Mouse (Mus musculus) adrenal gland, adult 8-10 months (tissue): ENCODE results near the gene Gins2. TPM values are rescaled to one million over a fixed set of nuclear protein-coding genes. Genes with fewer than 3 reads are reported as not detected.

Experiments used
- DNase-seq: peaks from one replicate; pipeline ENCODE4 v3.0.0; 2022
- total RNA-seq, 4 experiments: library from RNA; stranded (reverse); gene quantifications; 2 replicates each; pipeline ENCODE4 v1.2.4; 2022

Gins2 gene
- total RNA-seq, 4 experiments from 2014 or later: 5.2 to 10.0 (median 6.5) TPM

- DNase-seq: no peak
Measured at GRCm38 (mm10) chr8:120544155-120544554, 44.9 kb downstream of the Gins2 start.

DNA sequence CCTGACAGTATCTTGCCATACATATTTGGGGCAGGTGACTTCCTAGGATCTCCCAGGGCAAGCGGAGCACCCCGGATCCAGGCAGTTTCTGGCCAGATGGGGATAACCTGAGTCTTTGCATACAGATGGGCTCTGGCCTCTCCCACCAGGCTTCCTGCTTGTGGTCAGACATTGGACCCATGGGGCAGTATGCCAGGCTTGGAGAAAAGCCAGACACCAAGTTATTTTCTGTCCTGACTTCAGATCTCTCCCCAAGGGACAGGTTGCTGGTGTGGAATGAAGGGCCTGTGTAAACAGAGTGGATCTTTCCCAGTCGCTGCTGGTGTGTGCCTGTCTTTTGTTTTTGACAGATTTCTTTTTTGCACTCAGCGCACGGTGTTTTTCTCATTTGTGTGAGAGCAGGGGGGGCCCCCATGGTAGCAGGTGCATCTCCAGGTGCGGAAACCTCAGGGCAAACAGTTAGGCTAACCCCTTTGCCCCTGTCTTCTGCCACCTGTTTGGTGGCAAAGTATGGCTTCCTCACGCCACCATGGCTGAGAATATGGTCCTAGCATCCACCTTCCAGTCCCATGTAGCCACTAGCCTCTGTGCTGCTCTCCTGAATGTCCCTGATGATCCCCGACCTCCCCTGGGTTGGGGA lies 45.6 kb downstream of the Gins2 start:
- no peak for DNase-seq

GRCm38 (mm10) chr8:120542995-120543394 lies 46.1 kb downstream of the Gins2 start:
- no peak for DNase-seq

GRCm38 (mm10) chr8:120539775-120540625 lies 49.1 kb downstream of the Gins2 start:
- no peak for DNase-seq

- no peak for DNase-seq
Measured at GRCm38 (mm10) chr8:120539381-120539774, 49.7 kb downstream of the Gins2 start.

DNA sequence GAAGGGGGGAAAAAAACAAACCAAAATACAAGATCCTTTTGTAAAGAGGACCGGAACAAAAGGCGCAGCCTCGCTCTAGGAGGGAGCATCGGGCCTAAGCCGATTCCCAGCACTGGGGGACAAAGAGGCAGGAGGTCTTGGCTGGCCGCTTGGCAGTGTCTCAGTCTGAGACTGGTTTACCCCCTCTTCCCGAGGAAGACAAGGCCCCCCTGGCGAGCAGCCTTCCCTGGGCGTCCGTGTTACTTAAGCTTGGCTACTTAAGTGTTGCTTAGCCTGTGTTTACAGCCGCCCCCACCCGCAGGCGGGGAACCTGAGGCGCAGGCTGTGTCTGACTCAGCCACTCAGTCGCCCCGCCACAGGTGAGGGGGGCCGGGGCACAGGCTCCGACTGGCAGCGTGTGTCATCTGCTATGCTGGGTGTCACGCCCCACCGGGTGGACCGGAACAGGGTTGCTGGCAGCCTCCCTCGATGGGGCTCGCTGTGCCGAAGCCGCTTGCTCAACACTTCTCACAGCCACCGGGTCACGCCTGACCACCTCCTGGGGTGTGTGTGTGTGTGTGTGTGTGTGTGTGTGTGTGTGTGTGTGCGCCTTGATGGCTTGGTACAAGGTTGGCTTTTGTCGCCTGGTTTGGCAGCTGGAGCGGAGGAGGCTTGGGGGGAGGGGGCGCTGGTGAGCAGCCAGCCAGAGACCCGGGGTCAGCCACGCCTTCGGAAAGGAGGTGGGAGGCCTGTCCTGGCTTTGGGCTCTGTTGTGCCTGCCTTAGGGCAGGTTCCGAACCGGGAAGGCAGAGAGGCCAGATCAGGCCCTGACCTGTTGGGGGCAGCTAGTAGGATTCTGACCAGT lies 50.5 kb downstream of the Gins2 start:
- peak; percentile 58 for DNase-seq

GRCm38 (mm10) chr8:120537818-120538396 lies 51.2 kb downstream of the Gins2 start:
- DNase-seq: no peak

DNA sequence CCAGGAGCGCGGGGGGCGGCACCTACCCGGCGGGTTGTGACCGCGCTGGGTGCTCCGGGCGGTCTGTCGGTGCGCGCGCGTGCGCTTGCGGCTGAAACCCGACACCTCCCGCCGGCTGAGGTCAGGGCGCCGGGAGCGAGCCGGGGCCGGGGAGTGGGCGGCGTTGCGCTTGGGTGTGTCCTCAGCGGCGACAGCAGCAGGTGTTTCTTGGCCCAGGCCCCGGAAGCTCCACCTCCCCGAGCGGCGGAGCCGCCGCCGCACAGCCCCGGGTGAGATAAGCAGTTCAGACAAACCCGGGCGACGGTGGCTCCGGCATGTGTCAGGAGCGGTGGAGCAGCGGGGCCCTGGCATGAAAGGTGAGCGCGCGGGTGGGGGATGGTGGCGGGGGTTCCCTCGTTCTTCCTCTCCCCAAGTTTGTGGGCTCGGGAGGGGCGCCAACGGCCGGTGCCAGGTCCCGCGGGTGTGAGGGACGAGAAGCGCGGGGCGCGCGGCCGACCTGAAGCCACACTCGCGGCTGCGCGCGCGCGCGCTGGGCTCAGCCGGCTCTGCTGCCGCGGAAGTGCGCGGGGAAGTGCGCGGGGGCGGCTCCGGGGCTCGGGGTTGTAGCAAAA lies 51.8 kb downstream of the Gins2 start:
- DNase-seq: peak; percentile 71

- no peak for DNase-seq
Measured at GRCm38 (mm10) chr8:120536306-120537206, 52.5 kb downstream of the Gins2 start.

DNA sequence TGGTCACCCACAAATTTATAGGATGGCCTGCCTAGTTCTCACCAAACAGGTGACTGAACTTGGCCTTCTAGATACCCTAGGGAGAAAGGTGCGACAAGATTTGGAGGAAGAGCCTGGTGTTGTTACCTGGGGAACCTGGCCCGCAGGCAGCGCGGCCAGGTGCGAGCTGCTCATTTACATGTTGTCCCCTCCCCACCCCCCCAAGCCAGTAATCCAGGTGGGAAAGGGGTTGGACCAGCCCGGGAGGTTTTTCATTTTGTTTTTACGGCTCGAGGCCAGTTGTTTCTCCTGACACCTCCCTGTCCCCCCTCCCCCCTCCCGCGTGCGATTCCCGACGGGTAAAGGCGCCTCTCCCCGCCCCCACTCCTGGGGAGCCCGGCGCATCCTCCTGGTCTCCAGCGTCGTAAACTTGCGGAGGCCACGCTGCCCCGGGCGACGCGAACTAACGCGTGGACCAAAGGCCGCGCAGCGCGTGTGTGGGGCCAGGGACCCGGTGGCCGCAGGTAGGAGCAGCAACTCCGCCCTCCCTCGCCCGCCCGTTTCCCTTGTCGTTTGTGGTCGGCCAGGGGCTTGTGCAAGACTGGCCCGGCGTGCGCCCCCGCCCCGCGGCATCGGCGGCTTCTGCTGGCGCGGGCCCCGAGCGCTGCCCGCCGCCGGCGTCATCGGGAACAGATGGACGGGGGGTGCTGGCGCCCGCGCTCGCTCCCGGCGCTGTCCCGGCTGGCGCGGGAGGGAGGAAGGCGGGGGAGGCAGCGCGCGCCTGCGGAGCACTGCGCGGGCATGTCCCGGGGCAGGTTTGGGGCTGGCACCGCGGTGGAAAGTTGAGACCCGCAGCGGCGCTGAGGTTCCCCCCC lies 53.4 kb downstream of the Gins2 start:
- no peak for DNase-seq

- DNase-seq: peak; percentile 83
Measured at GRCm38 (mm10) chr8:120534504-120535368, 54.4 kb downstream of the Gins2 start.

- no peak for DNase-seq
Measured at GRCm38 (mm10) chr8:120534080-120534479, 55.0 kb downstream of the Gins2 start.

GRCm38 (mm10) chr8:120533380-120533779 lies 55.7 kb downstream of the Gins2 start:
- no peak for DNase-seq

DNA sequence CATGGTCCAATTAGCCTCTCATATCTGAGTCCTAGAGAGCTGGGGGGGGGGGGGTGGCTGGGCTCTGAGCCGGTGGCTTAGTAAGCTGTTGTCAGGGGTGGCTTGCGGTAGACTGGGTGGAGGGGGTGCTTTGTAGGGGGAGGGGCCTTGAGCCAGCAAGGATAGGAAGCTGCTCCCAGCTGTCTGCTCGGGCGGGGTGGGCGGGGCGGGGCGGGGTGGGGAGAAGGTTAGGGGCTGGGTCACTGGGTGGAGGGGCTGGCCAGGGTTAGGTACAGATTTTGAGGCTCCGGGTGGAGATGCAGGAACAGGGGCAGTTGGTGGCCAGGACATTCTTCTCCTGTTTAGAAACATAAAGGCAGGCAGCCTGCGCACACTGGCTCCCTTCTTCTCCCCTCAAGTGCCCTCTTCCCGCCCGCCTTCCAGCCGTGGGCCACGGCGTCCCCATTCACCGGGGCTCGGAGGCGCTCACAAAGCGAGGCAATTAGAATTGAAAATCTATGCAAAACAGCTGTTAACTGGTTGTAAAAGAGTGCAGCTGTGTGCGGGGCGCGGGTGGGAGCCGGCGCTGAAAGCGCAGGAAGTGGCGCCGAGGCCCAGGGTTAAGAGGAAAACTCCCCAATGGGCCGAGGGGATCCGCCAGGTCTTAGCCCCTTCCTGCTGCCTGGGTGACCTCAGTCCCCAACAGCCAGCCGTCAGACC lies 56.4 kb downstream of the Gins2 start:
- DNase-seq: no peak

DNA sequence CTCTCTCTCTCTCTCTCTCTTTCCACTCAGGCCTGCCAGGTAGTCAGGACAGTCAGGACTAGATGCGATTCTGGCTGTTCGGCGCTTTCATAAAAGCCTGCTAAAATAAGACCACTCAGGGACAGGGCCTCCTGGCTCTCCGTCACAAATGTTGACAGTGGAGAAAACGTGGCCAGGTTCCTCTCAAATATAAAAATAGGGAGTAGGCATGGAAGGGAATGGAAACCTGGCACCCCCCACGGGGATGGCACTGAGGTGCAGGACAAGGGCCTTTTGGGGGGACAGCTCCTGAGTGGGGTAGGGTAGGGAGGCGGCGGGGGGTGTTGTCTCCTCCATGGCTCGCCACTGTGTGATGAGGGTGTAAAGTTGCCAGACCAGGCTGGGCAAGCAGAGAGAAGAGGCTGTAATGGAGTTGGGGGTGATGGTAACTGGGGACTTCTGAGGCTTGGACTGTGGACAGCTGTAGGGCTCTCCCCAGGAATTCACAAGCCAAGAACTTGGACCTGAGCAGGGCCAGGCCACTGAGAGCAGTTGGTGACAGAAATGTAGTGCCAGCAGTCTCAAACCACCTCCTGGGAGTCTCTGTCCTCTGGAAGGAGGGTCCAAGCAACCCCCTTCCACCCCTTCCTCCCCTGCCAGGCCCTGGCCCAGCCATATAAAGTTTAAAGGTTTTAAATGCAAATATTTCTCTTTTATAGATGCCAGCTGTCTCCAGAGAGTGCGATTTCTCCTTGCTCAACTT lies 57.2 kb downstream of the Gins2 start:
- no peak for DNase-seq

GRCm38 (mm10) chr8:120530954-120531656 lies 58.0 kb downstream of the Gins2 start:
- DNase-seq: no peak

GRCm38 (mm10) chr8:120529226-120529625 lies 59.9 kb downstream of the Gins2 start:
- peak; percentile 68 for DNase-seq
